Mouse (Mus musculus) mesoderm, embryonic 11.5 days (tissue): Measurements from ENCODE around the gene Ppt2.
A peak's percentile ranks its signal among the peaks of the same experiment; 100 is the strongest.

Experiments
- DNase-seq: peaks from one replicate; pipeline ENCODE4 v3.0.0-alpha.2; 2012; ENCODE audit warnings: low read depth, low spot score

Ppt2 gene

DNA sequence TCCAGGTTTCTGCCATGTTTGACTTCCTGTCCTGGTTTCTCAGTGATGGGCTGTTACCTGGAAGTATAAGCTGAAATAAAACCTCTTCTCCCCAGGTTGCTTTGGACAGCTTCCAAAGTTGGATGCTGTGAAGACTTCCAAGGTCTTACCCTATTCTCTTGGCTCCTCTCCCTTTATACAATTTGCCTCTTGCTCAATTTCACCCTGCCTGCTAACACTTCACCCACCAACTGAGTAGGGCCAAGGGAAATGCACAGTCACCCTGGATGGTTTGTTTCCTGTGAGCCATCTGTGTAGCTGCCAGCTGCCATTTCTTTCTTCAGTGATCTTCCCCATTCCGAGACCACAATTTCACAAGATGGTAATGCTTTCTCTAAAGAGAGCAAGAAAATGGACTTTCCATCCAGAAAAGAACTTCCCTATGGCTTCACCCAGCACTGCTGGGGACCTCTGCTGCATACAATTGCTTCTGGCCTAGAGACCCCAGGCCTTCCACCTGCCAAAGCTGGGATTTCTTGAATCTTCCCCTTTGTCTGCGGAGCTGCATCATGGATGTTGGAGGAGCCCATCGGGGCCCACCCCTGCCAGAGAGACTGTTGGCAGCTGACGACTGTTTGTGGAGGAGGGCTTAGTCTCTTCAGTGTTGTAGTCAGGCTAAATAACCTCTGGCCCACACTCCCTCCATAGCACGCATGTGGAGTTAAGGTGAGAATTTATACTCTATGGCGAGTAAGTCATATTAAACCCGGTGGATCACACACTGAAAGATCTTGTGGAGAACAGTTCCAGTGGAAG, 11.3 kb upstream of the Ppt2 start:
- DNase-seq: no peak

DNA sequence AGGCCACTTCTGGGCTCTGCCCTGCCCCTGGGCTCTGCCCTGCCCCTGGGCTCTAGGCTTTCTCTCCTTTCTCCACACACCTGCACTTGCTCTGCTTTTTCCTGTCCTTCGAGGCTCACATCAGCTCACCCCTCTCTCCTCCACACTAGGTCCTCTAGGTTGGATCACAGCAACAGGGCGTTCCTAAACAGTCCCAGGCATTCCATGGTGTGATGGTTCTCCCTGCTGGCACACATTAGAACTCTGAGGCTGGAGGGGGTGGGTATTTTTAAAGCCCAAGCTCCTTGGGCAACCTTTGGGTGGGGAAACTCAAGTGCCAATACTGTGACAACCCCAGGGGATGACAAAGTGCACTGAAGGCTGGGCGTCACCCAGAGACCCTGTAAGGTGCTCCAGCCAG, 9.1 kb upstream of the Ppt2 start:
- no peak for DNase-seq

DNA sequence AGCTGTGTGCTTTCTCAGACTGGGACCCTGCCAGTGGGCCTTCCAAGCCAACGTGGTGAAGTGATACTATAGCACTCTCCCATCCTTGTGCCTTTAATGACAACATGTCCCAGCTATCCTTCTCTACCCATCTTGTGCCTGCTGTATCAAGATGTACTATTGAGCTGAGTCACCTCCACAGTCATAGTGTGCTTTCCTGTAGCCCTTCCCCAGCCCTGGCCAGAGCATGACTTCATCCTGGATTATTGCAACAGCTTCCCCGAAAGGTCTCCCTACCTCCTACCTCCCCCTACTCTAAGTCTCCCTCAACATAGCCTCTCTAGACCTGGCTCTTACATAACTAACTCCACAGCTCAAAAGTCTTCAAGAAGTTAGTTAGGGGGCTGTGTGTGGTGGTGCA, 7.4 kb upstream of the Ppt2 start:
- no peak for DNase-seq

DNA sequence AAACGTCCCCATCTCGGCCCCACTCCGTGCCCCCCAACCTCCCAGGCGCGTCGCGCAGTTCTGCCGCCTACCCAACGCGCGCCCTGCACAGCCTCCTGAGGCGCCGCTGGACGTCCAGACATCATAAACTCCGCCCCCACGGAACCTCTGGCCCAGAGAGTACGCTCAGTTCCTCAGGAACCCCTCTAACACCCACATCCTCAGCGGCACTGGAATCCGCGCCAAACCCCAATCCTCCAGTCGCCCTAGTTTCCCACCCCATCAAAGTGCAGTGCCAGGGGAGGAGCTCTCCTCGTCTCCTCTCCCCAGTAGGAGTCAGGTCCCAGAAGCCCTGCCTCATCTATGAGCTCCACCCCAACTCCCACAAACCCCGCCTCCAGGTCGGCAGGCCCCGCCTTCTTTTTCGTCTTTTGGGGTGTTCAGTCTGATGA, 4.0 kb upstream of the Ppt2 start:
- no peak for DNase-seq

DNA sequence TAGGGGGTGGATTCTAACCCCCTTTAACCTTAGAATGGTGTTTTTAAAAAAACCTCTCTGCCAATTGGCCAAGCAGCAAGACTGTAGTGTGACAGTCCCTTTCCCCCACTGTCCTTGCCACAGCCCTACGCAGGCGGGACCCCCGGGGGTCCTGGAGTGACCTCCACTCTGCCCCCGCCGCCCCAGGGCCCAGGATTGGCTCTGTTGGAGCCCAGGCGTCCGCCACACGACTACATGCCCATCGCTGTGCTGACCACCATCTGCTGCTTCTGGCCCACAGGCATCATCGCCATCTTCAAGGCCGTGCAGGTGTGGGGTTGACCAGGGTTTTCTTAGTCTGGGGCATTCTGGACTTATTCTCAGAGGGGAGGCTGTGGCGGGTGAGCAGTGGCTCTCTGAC, 3.3 kb upstream of the Ppt2 start:
- no peak for DNase-seq

DNA sequence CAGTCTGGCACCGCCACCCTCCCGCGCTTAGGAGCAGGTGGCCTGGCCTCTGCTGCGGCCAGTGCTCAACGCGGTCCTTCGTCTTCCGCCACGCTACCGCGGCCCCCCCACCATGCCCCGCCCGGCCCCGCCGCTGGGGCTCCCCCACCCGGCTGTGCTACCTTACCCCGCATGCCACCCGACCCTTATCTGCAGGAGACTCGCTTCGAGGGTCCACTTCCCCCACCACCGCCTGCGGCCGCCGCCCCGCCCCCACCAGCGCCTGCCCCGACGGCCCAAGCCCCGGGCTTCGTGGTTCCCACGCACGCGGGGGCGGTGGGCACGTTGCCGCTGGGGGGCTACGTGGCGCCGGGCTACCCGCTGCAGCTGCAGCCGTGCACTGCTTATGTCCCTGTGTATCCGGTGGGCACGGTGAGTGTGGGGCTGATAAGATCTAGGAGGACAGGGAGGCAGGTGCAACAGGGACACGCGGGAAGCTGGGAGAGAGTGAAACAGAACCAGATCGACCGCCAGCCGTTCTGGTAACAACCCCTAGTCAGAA, 2.5 kb upstream of the Ppt2 start:
- no peak for DNase-seq

DNA sequence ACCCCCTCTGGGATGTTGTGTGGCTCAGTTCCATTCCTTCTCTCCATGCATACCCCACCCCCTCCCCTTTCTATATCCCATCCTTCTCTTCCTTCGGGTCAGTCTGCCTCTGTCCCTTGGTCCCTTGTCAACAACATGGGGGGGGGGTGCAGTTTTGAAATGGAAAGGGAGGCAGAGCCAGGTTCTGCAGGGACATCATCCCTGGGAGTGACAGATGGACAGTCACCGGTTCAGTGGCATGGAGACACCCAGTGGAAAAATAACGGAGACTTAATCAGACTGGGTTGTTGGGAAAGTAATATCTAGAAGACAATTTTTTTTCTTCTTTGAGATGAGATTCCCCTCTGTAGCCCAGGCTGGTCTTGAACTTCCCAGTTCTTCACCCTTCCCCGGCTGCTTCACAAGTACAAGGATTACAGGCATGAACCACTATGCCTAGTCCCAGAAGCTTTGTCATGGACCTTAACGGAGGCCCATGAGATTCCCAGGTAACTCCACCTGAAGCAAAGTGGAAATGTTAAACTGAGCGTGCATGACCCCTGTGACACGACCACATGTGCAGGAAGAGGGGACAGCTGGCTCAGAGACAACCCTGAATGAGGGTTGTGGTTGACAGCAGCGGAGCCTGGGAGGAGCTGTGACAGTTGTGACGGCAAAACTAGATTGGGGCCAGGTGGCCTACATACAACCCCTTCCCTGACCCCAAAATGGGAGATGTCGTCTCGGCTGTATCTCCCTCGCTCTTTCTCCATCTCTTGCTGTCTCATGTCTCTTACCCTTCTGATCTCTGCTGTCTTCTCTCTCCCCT, 1.7 kb upstream of the Ppt2 start:
- no peak for DNase-seq

DNA sequence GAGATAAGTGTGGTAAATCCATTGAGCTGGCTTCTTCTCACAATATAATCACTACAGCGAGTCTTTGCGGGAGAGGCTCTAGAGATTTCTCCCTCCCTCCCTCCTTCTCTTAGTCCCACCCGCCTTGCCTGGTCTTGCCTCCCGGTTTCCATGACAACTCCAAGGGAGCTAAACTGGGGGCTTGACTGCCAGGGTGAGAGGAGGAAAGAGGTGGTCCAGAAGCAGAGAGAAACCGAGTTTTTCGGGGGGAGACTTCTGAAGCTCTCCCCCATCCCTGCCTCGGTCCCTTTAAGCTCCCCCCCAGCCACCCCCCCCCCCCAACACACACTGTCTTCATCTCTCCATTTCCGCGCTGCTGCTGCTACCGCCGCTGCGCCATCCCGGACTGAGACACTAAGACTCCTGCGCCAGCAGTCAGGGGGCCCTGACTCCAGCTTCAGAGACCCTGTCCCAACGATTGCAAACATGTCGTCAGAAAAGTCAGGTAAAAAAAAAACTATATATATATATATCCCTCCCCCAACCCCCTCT, 976 bp upstream of the Ppt2 start, which contains the start of gene Prrt1:
Prrt1 (plus strand) TSS at position 313 of the 531 bp plus-strand sequence.
- no peak for DNase-seq

DNA sequence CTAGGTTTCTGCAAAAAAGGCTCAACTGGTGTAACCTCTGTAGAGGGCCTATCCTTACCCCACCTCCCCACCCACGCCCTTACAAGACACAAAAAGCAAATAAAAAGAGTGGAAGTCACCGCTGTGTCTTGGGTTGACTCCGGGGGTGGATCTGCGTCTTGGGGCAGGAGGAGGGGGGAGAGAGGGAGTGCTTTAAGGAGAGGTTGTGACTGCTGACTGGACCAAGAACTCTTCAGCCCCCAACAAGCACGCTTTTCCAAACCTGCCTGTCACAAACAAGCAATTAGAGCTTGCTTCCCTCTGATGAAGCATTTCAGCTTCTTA, 296 bp upstream of the Ppt2 start:
- no peak for DNase-seq

DNA sequence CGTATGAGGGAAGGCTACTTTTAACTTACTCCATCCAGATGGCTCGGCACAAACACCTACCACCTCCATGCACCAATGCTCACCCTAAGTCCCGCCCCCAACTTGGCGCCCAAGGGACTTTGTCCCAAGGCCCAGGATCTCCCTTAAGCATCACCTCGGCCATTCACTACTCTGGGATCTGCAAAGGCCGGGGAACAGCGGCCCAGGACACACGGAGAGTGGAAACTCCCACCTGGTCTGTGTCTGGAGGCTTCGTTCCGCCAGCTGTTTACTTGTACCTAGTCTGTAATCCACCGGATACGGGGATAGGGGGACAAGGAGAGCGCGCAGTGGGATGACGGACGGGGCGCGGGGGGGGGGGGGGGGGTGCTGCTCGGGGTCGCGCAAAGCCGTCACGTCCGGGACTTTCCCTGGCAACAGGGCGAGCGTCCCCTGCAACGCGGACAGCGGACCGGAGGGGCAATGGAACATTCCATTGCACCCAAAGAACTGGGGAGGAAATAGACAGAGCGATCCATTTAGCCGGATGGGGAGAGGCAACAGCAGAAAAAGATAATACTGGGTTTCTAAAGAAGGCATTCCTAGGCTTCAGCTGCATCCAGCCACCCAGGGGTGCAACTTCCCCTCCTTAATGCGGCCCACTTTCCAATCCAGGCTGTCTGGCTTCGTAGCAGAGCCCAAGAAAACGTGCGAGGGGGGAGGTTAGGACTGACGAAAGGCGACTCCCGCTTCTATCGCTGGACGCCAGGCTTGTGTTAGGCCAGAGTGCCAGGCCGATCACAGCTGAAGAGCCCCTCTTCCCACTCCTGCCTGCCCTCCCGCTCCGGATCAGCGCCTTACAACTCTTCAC, 992 bp downstream of the Ppt2 start:
- DNase-seq: peak; percentile 94

DNA sequence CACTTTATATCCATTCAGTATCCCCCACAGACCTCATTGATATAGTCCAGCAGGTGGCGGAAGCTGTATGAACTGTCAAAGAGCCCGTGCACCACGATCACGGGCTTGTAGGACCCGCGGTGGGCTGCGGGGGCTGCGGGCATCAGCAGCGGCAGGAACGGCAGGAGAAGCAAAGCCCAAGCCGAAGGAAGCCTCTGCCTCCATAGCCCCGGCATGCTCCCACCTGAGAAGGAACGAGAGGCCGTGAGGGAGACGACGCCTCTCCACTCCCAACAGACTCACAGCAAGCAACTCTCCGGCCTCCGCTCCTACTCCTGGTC, 1.6 kb downstream of the Ppt2 start:
- DNase-seq: peak; percentile 66

DNA sequence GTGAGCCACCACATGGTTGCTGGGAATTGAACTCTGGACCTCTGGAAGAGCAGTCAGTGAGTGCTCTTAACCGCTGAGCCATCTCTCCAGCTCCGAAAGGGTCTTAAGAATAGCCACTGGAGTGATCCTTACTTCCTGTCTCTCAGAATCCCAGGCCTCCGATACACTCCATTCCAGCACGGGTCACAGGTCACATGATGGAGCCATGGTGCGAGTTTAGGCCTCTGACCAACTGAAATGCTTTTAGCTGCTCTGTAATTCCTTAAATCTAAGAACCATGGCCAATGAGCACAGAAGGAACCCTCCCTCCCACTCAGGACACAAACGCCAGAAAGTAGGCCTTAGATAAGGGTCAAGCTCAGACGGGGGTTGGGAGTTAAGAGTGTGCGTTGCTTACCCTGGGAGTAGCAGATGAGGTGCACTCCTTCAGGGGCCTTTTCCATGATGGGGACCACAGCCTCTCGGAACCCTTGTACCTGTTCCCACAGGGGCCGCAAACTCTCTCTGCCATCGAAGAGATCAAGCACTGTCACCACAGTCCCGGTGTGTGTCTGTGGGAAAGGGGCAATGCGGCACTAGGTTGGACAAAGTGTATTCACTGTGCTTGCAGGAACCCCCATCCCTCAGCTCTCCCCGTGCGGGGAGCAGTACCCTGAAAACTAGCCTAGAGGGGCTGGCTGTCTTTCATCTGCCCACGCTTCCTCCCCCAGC, 2.1 kb downstream of the Ppt2 start:
- DNase-seq: no peak

DNA sequence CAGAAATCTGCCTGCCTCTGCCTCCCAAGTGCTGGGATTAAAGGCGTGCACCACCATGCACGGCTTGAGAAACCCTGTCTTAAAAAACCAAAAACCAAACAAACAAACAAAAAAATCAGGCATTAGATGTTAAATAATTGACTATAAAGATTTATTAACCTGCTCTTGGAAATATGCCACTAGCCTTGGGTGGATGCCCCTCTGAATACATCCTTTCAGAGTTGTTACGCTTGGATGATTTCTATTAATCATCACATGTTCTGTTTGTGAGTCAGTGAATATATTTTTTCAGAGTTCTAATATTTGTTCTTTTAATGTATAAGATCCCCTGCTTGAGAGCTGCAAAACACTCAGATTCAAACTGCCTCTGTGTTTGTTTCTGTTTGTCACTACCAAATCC, 3.3 kb downstream of the Ppt2 start:
- no peak for DNase-seq

DNA sequence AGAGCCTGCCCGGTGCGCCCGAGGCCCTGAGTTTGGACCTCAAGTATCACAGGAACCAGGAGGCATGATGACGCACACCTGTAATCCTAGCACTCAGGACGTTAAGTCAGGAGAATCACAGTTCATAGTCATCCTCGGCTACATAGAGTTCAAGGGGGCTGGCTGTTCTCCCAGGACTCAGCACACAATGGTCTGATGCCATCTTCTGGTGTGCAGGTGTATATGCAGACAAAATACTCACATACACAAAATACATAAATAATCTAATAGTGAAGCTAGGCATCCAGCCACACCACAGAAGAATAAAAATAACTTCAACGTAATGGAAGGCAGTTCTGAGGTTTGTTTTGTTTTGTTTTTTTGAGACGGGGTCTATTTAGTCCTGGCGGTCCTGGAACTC, 5.1 kb downstream of the Ppt2 start:
- no peak for DNase-seq

DNA sequence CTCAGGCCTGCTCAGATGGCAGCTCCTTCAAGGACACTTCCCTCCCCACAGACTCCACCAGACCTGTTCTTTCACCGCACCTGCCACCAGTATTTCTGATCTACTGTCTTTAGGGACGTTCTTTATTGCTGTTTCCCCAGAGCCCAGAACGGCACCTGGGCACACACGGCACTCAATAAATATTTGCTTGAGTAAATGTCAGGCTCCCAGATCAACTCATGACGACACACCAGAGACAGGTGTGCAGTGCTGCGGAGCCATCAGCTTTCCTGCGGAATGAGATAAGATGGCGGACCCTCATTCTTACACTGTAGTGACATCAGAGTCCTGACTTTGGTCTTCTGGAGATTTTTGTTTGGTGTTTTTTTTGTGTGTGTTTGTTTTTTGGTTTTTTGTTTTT, 7.3 kb downstream of the Ppt2 start:
- DNase-seq: no peak

DNA sequence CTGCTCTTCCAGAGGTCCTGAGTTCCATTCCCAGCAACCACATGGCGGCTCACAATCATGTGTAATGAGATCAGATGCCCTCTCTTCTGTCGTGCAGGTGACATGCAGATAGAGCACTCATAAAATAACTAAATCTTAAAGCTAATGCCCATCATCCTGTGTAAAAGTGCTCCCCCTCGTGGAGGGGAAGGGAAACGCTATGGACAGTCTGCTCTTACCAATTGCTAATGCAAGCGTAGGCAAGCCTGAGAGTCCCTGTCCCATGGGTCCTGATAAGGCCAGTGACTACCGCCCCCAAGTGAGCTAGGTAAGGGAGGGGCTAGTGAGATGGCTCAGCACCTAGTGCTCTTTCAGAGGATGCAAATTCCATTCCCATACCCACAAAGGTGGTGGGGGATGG, 9.3 kb downstream of the Ppt2 start:
- DNase-seq: peak; percentile 75

DNA sequence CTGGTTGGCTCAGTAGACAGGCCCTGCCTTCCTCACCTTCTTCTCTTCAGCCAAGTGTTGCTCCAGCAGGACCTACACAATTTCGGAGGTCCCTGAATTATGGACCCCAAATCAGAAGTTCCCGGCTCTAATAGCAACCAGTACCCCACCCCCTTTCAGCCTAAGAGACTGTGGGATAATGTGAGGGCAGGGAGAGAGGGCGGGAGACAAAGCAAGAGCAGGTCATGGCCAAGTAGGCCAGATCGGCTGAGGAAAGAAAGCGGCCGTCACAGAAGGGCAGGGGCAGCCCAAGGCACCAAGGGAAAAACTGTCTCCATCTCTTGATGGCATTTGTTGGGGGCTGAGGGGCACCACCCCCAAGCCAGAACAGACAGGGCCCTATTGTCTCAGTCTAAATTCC, 12.4 kb downstream of the Ppt2 start, which contains the start of gene Egfl8:
Egfl8 (minus strand) TSS at position 101 of the 400 bp plus-strand sequence.
- no peak for DNase-seq

DNA sequence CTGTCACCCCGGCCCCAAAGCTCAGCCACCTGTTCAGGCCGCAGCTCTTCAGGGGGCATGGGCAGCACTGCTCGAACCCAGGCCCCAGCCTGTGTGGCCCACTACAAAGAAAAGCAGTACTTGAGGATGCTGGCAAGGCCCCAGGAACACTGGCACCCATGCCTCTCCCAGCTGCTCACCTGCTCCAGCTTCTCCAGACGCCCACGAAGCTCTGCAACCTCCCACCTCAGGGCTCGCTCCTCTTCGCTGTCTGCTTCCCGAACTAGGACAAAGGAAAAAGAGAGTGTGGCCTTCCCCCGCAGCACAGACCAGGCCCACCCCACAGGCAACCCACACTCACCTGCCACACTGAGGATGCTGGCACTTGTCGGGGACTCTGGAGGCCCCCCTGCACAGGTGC, 14.5 kb downstream of the Ppt2 start:
- DNase-seq: no peak

DNA sequence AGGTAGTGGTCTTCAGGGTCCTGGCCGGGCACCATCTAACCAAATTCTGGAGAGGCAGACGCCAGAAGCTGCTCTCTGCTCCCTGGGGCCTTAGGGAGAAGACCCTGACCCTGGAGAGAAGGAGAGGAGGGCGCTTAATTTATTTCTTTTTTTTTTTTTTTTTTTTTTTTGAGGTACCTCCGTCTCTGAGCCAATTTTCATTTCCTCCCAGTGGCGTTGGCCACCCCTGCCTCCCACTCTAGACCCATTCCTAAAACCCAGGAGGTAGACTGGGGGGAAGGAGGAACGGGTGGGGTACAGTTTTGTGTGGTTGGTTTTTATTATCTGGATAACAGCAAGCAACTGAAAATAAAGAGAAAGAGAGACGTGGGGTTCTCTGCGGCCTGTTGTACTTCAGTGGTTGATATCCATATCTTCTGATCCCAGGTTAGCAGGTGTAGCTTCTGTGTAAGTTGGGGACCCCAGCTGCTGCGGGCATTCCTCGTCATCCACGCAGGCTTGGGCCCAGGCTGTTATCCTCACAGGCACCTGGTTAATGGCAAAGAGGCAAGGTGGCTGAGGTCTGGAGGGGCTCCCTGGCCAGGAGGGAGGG, 15.2 kb downstream of the Ppt2 start:
- DNase-seq: no peak

DNA sequence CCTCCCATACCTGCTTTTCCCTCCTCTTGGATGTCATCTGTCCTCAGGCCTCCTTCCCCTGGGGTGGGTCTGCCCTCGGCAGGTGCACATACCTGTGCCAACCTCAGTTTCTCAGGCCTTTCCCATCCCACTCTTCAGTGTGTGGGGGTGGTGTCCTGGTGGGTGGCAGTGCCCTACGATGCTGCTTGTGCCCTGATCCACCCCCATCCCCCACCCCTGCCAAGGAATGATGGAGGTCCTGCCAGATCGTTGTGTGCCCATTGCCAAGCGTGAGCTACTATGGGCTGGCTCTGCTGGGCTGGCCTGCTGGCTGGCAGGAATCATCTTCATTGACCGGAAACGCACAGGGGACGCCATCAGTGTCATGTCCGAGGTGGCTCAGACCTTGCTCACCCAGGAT, 17.3 kb downstream of the Ppt2 start:
- DNase-seq: no peak

DNA sequence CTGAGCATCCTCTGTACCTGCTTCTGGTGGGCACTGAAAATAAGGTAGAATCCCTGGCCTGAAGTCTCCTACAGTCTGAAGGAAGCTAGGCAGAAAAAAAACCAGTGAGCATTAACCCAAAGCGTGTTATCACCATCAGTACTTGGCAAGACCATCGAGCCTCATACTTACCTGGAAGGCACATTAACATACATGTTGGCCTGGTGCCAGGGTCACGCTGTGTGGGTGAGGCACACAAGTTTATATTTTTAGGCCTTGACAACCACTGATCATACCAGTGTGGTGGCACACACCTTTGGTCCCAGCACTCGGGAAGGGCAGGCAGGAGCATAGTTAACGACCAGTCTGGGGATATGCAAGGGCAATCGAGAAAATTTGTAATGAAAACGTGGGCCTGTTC, 20.3 kb downstream of the Ppt2 start:
- no peak for DNase-seq
